Mouse (Mus musculus) brain, embryonic 14.5 days (tissue): Measurements from ENCODE around the gene Klhl42.

ENCODE experiments used
- CTCF ChIP-seq: fragments of 200-500 bp; IDR thresholded peaks from 2 replicates; pipeline ENCODE4 v1.5.1; 2012; ENCODE audit warnings: inconsistent platforms, mild to moderate bottlenecking, moderate library complexity, borderline replicate concordance; ENCODE audit not compliant: insufficient read depth, insufficient read length; ENCODE audit errors: extremely low read depth
- POLR2A ChIP-seq: fragments of 200-500 bp; IDR thresholded peaks from 2 replicates; pipeline ENCODE4 v1.6.1; 2012; ENCODE audit warnings: mild to moderate bottlenecking, inconsistent platforms, borderline replicate concordance; ENCODE audit not compliant: poor library complexity, insufficient read depth, insufficient read length, severe bottlenecking; ENCODE audit errors: extremely low read depth

DNA sequence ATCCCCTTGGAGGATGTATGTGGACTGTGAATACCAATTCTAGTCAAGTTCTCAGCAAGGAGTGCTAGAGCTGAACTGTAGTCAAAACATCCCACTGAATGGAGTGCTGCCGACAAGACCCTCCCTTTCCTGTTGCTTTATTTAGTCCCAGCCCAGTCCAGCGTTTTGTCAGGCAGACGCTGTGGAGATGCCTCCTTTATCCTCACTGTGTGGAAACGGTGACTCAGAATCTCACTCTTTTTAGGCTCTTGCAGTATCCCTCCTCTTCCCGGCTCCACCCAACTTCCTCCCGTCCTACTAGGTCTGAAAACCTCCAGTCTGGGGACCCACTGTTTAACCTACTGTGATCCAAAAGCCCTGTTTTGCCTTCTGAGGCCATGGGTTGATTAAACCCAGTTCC is 30.1 kb downstream of the Klhl42 start:
- no peak for TF ChIP-seq CTCF
- TF ChIP-seq POLR2A = no peak
